Mouse (Mus musculus) layer of hippocampus, adult 8-10 months (tissue): ENCODE results near the gene Cdh23. TPM values are rescaled to one million over a fixed set of nuclear protein-coding genes. Genes with fewer than 3 reads are reported as not detected.
"Not testable (repeated sequence)": the region's sequence is repeated elsewhere in the genome, so short reads cannot be mapped to it uniquely, and the experiment has no call there.

Source experiments
- DNase-seq, 2 experiments: peaks; one replicate each; pipeline ENCODE4 v3.0.0; 2022; ENCODE audit warnings: low spot score in 2 of 2
- total RNA-seq, 4 experiments: library from RNA; stranded (reverse); gene quantifications; 2 replicates each; pipeline ENCODE4 v1.2.4; 2022

The Cdh23 gene
- total RNA-seq, result 1 to 10 TPM; 3.5 to 5.6 (median 4.0) TPM

DNA sequence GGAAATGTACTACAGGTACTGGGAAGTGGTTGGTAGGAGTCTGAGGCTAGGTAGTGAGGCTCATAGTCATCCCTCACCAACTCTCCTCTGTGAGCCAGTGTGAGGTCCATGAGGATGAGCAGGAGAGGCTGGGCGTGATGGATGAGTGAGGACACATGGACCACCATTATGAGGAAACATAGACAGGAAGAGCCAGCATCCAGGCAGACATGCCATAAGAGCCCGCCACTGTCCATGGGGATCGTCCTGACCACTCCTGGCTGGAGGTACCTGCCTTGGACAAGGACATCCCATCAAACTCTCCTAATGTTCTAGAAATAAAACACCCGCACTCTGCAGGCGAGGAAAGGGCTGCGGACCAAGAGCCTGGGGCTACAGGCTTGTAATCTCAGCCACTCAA lies at the start of gene Cdh23:
Gene Cdh23, minus strand, starts transcription at position 101 of the 400 bp plus-strand sequence.
- no peak for DNase-seq

DNA sequence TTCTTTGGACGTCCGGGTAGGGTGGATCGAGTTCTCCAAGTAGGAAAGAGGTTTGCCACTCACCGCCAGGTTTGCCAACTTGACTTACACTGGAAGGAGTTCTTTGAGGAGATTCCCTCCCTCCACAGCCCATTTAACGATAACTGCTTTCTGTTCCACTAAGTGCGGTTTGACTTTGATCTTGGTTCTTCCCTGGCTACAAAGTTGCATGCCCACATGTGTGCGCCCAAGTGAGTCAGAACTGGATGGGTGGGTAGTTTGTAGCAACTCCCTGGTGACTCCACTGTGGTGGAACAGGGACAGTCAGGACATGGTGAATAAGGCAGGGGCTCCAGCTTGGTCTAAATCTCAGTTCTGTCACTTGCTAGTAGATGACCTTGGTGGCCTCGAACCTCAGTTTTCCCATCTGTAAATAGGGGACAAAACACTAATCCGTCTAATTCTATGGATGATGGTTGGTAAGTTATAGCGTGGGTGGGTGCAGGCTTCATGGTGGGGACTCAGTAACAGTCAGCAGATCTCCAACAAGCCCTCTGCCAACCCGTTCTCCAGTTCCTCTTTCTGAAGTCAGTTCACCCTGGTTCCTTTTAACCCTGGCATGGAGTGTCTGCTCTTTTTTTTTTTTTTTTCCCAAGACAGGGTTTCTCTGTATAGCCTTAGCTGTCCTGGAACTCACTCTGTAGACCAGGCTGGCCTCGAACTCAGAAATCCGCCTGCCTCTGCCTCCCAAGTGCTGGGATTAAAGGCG lies 48.4 kb upstream of the Cdh23 start:
- no peak for DNase-seq

DNA sequence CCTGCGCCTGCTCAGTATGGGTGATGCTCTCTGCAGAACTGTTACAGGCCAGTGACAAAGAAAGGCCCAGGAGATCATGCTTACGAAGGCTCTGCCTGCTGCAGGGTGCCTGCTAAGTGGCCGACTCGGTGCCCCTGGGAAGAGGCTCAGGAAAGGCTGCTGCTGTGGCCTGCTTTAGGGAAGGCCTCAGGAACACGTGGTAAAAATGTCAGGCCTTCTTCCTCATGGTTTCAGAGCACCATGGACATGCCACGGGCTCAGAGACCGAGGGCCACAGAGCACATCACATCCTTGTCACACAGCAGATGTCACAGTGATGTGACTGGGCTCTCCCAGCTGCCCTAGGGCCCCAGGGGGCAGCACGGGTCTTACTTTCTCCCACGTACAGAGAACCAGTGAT lies 47.4 kb upstream of the Cdh23 start:
- no peak for DNase-seq

DNA sequence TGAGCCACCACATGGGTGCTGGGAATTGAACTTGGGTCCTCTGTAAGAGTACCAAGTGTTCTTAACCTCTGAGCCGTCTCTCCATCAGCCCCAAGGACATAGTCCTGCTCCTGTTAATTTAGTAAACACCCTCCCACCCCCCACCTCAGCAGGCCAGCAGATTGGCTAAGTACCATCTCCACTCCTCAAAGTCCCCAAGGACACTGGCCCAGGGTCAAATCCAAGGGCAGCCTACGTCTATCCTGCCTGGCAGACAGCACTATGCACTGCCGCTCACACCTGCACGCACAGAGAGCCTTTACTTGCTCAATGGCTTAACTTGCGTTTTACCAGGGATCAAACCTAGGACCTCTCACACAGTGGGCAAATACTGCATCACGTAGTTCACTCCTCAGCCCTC lies 46.7 kb upstream of the Cdh23 start:
- DNase-seq, result no peak

DNA sequence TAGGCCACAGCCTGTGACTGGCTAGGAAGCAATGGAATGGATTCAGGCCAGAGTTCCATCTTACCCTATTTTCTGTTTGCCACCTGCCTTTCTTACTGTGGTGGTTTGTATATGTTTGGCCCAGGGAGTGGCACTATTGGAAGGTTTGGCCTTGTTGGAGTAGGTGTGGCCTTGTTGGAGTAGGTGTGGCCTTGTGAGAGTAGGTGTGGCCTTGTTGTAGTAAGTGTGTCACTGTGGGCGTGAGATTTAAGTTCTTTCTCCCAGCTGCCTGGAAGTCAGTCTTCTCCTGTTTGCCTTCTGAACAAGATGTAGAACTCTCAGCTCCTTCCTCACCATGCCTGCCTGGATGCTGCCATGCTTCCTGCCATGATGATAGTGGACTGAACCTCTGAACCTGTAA lies 46.0 kb upstream of the Cdh23 start:
- not testable (repeated sequence) for DNase-seq

DNA sequence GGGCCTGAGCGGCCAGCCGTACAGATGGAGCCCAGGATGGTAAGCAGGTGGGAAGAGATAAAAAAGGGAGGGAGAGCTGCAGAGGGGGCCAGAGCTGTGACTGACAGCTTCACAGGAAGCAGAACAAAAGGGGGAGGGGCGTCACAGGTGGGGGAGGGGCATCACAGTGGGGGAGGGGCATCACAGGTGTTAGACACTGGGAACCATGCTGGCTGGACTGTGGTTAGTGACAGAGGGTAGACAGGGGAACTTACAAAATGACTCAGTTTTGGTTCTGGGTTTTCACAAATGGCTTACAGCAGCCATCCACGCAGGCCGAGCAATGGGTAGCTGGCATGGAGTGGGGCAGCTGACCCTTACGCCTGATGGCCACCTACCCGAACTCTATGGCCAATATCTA lies 45.1 kb upstream of the Cdh23 start:
- DNase-seq, result no peak

DNA sequence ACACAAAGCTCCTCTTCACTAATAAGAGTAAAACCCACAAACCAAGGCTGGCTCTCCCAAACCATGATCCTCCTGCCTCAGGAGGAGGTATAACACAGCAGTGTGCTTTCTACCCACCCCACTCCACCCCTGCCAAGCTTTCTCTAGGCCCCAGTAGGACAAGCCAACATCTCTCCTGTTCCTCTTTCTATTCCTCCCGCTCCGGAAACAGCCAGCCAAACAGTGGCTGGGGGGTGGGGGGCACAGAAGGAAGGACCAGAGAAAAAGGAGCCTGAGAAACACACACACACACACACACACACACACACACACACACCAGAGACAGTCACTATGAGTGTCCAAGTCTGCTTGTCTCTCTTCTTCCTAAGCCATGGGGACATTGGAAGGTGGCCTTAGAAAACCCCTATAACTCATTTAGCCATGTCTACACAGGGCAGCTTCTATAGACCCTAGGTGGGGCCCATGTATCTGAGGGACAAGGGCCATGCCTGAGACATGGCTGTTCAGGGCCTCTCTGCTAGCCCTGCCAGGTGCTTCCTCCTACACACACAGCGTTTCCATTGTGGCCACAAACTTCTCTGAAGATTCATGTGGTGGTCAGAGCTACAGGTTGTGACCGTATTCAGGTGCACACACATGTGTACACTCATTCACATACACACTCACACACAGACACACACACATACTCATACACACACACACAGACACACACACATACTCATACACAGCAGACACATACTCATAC lies 43.5 kb upstream of the Cdh23 start:
- no peak for DNase-seq

DNA sequence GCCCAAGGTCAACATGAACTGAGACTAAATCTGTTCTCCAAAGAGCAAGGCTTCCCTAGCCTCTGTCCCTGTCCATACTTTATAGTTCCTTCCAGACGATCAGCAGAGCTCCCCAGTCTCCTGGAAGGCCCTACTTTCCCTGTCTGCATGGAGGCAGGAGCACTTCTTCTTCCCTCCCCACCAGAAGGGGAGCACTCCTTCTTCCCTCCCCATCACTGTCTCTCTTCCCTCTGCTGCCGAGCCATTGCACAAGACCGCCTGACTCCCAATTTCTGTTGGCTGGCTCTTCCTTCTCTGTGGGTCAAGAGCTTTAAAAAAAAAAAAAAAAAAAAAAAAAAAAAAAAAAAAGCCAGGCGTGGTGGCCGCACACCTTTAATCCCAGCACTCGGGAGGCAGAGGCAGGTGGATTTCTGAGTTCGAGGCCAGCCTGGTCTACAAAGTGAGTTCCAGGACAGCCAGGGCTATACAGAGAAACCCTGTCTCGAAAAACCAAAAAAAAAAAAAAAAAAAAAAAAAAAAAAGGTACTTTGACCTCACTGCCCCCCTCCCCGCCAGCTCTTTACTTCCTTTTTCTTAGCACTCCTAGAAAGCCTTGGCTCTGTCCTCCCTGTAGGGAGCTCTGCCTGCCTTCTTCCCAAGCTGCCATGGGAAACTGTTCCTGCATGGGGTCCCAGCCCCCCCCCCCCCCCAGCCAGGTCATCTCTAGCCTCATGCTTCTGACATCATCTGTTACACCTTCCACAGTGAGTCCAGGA lies 41.8 kb upstream of the Cdh23 start:
- DNase-seq, result no peak

DNA sequence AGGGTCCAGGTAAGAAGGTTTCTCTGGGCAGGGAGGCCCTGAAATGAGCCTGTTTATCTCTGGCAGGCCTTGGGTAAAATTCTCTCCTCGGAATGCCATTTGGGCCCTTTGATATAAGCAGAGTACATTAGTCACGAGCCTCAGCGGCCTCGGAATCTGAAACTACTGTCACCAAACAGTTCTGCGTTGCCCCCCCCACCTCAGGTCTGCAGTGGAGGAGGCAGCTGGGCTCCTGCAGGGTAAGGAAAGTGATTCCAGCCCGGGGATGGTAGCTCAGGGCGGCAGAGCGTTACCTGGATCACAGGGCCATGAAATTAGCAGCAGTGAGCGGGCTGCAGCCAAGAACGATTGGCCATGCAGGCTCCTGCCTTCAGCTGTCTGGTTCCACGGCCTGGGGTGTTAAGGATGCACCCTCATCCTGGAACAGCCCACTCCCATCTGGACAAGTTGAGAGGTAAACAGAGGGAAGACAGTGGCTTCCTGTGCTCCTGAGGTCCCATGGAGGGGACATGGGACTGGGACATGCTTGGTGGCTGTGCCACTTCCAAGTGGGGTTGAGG lies 41.0 kb upstream of the Cdh23 start:
- DNase-seq, result no peak

DNA sequence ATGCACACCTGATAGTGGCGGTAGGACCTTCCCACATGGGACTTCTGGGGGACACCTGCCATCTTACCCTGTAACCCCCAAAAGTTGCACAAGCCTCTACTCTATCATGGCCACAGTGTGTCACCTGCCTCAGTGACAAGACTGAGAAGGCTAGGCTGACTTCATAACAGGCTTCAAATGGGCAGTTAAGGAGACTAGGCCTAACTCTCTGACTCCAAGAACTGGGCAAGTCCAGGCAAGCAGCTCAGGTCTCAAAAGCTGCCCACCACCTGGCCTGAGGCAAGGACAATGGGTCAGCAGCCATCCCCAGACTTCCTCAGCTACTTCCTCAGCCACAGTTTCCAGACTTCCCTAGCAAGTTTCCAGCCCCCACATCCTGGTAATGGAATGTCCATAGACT lies 39.4 kb upstream of the Cdh23 start:
- DNase-seq, result no peak

DNA sequence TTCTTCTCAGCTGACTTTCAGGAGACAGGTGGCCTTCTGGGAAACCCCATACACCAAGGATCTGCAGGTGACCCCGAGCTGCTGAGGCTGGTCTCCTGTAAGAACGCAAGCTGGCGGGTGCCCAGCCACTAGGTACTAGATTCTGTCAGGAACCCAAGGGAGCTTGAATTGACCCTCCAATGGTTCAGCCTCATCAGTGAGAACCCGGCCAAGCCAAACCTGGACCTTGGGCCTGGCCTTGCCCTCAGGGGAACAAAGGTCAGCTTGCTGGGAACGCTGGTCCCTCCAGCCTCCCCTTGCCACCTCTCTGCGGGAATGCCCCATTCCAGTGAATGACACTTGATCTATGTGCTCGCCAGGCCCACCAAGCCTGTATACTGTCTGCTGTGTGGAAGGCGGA lies 37.2 kb upstream of the Cdh23 start:
- no peak for DNase-seq

DNA sequence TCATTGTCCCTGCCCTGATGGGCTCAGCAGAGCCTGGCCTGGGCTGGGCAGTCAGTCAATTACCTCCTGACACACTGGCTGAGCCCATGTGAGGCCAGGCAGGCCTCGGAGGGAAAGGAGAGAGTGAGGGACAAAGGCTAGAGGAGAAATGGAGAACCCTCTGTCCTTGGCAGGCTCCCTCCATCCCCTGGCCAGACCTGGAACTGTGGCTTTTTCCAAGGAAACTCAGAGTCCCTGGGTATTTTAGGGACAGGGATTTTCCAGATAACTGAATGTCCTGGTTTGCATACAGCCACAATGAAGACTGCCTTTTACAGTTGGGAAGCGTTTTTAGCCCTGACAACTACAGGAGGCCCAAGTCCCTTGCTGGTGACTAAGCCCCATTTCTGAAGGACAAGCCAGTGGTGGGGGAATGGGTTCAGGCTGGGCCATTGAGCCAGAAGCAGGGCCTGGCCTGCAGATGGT lies 36.1 kb upstream of the Cdh23 start:
- no peak for DNase-seq

DNA sequence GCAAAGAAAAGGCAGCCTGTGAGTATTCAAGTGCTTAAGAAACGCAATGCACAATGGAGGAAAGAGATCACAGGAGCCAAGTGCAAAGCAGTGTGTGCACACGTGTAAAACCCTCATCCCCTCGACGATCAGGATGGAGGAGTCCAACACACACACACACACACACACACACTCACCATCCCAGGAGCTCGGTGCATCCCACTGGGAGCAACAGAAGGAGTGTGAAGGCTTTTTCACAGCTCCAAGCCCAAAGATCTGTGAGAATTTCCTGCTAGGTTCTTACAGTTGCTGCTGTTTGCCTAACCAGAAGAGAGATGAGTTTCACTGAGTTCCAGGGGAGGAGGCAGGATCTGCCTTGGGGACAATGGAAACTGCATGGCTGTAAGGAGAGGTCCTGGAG lies 35.5 kb upstream of the Cdh23 start:
- no peak for DNase-seq

DNA sequence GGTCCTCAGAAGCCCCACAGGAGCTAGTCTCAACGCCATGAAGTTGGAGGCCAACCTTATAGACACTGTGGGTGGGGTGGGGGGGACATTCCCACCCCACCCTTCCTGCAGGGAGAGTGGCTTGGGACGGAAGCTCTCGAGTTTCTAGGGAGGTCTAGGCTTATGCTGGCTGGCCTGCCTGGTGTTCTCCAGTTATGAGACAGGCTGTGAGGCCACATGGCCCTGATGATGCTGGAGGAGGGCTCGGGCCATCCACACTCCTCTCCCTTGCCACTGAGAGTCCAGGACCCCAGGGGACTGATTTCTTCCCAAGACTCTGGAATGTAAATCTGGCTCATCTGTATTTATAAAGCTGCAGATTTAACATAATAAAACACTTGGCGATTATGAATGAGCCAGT lies 31.0 kb upstream of the Cdh23 start:
- no peak for DNase-seq

DNA sequence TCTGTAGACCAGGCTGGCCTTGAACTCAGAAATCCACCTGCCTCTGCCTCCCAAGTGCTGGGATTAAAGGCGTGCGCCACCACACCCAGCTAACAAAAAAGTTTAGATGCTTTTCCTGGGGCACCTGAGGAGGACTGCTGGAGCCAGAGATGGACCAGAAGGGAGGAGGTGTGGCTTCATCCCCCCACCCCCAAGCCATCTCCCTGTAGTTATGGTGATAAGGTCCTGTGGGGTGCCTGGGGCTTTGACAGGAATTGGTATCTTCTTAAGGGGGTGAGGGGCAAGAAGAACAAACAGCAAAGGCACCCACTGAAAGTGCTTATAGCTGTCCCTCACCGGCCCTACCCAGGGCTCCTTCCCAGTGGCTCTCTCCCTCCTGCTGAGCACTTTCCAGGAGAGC lies 30.6 kb upstream of the Cdh23 start:
- no peak for DNase-seq

DNA sequence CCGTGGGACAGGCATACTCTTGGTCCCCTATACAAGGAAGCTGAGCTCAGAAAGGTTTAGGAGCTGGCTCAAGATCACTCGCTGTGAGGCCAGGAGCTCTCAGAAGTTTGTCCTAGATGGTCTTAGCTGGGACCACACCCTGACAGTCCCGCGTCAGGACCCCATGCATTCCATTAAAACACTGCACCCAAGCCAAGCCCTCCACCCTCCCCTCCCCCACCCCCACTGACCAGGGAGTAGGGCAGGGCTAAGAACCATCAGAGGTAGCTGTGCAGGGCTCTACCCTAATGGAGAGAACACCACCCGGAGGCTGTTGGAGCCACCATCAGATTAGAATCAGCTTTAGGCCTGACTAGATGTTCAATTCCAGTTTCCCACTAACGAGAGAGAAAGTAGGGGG lies 28.2 kb upstream of the Cdh23 start:
- no peak for DNase-seq

DNA sequence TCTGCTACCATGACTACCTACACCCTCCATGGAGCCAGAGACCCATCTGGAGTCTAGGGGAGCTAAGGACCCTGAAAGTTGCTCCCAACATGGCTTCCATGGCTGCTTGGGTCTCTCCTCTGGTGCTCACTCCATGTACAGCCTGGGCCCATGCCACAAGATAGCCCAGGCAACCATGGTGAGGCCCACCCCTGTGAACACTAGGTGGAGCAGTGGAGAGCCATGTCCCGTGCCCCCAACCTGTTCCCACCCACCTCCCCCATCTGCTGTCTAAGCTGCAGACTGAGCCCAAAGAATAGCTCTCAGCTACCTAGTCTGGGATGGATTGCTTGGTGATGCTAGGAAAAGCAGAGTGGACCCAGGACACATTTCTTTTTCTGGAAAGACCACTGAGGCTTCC lies 27.1 kb upstream of the Cdh23 start:
- DNase-seq, result no peak

DNA sequence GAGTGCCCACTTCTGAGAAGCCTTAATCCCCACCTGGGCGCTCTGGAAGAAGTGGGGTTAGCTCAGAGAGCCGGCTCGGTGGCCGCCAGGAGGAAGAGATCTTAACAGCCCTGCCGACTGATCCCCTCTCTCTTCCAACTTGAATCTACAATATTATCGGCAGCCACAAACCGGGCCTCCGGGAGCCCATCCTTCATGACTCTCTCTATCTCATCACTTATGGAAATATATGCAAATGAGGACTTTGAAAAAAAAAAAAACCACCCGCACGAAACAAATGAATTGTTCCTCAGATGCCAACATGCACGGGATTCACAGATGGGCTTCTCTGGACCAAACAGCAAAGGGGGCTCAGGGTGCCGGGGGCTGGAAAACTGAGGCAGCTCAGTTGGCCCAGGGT lies 25.4 kb upstream of the Cdh23 start:
- DNase-seq, result no peak

DNA sequence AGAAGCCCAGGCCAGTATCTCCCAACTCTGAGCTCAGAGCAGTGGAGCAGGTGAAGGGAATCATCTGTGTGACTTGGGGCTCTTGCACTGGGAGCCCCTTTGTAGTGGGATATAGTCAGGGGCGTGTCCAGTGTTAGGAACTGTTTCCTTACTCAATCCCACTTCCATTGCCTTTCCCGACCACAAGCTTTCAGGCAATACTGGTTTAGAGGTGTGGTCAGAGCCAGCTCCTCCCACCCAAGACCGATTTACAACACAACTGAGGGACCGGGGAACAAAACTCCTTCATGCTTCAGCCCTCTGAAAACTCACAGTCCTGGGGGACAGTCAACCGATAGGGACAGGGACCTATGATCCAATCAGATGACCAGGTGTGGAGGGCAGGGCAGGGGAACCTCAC lies 24.2 kb upstream of the Cdh23 start:
- no peak for DNase-seq

DNA sequence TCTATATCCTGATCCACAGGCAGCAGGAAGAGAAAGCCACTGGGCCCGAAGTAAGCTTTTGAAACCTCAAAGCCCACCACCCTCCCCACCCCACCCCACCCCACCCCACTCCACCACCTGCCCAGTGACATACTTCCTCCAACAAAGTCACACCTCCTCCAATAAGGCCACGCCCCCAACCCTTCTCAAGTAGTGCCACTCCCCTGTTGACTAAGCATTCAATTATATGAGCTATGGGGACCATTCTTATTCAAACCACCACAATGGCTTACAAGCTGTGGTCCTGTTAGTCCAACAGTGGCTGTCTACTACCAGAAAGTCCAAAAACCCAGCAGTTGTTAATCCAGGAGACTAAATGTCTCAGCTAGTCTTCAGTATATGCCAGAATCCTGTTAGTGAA lies 22.2 kb upstream of the Cdh23 start:
- DNase-seq, result no peak

DNA sequence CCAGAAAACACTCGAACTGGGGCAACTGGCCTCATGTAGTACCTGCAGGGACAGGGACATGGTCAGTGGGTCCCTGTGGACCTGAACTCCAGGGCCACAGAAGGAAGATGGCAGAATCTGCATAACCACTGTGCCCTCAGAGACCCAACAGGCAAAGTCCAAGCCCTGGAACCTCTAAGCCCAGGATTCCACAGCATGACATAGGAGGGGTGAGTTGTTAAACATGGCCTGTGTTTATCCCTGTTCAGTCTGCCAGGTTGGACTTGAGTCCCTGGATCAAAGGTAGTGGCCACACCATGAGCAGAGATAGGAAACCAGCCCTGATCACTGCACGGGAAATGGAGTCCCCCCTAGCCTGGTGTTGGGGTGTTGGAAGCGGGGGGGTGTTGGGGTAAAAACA lies 20.2 kb upstream of the Cdh23 start:
- no peak for DNase-seq

DNA sequence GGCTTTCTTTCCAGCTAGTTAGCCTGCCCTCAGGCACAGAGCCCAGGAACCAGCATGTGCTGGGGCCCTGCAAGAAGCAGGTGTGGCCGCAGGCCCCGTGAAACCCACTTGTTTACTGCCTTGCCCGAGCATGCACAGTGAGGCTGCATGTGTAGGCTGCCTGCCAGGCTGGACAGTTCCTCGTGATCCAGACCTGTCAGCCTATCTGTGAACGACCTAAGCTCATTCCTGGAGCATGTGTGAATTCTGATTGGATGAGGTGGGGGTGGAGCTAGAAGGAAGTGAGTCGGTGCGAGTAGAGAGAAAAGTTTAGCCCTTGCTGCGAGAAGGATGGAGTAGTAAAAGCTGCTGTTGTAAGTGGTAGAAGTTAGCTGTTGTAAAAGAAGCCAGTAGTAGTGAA lies 16.0 kb upstream of the Cdh23 start:
- not testable (repeated sequence) for DNase-seq
